Mouse (Mus musculus) G1E (cell line): ENCODE measurements around the gene AL732309.1.

Source experiments
- CTCF ChIP-seq: IDR thresholded peaks from 2 replicates; pipeline ENCODE4 v1.5.1; 2012; ENCODE audit warnings: low read depth, low read length, inconsistent platforms, mixed read lengths
- POLR2AphosphoS5 ChIP-seq: IDR thresholded peaks from 2 replicates; pipeline ENCODE4 v1.6.1; 2012; ENCODE audit warnings: low read depth, low read length, inconsistent platforms; ENCODE audit not compliant: insufficient replicate concordance

GRCm38 (mm10) chr2:25238106-25238505, 8.6 kb downstream of the AL732309.1 start:
- no peak for TF ChIP-seq CTCF
- no peak for TF ChIP-seq POLR2AphosphoS5
